Mouse (Mus musculus) E14TG2a.4 (cell line): ENCODE results near the gene Cyp1a1.
"Not testable (repeated sequence)": the region's sequence is repeated elsewhere in the genome, so short reads cannot be mapped to it uniquely, and the experiment has no call there.

ENCODE experiments used
- H3K27me3 ChIP-seq: 2 replicates; pipeline ENCODE4 v1.6.1; 2014; ENCODE audit warnings: low read length, control low read depth; ENCODE audit not compliant: insufficient read depth
- H3K36me3 ChIP-seq: 2 replicates; pipeline ENCODE4 v1.6.1; 2014; ENCODE audit warnings: low read length, control low read depth; ENCODE audit not compliant: insufficient read depth
- H3K4me1 ChIP-seq: replicated peaks from 2 replicates; pipeline ENCODE4 v1.6.1; 2014; ENCODE audit warnings: low read depth, low read length, control low read depth
- H3K4me3 ChIP-seq: replicated peaks from 2 replicates; pipeline ENCODE4 v1.5.1; 2014; ENCODE audit warnings: mild to moderate bottlenecking, low read length
- H3K9me3 ChIP-seq: 2 replicates; pipeline ENCODE4 v1.6.1; 2014; ENCODE audit warnings: low read length, control low read depth
- CTCF ChIP-seq: conservative IDR thresholded peaks from 2 replicates; pipeline ENCODE4 v1.5.1; 2014; ENCODE audit warnings: low read length
- NANOG ChIP-seq: IDR thresholded peaks from 2 replicates; pipeline ENCODE4 v1.6.1; 2014; ENCODE audit warnings: borderline replicate concordance, low read length, mixed read lengths
- POU5F1 ChIP-seq: IDR thresholded peaks from 2 replicates; pipeline ENCODE4 v1.6.1; 2014; ENCODE audit warnings: low read length, borderline replicate concordance

Gene Cyp1a1

GRCm38 (mm10) chr9:57697380-57697779, 9.7 kb downstream of the Cyp1a1 start:
- Histone ChIP-seq H3K36me3 (no peaks in the 10 kb centered on the region), H3K4me1 (peaks cover 31% of the 10 kb centered on the region), H3K9me3 (no peaks in the 10 kb centered on the region), H3K4me3 (peak overlapping the region; percentile 75; the same call in 1 of the 2 replicates), H3K27me3 (peaks cover 75% of the 10 kb centered on the region)
- TF ChIP-seq NANOG (no peak), POU5F1 (no peak), CTCF (no peak)

GRCm38 (mm10) chr9:57698466-57699150, 10.9 kb downstream of the Cyp1a1 start:
- peaks cover 32% of the 10 kb centered on the region for H3K4me1 ChIP-seq
- no peak overlapping the region for H3K4me3 ChIP-seq
- TF ChIP-seq POU5F1, result no peak
- no peak for TF ChIP-seq CTCF
- TF ChIP-seq NANOG, result no peak
- H3K9me3 ChIP-seq, result no peaks in the 10 kb centered on the region
- H3K36me3 ChIP-seq, result no peaks in the 10 kb centered on the region
- H3K27me3 ChIP-seq, result peaks cover 68% of the 10 kb centered on the region

- peaks cover 10% of the 10 kb centered on the region for H3K36me3 ChIP-seq
- H3K4me3 ChIP-seq, result no peak overlapping the region
- H3K4me1 ChIP-seq, result peaks cover 31% of the 10 kb centered on the region
- peaks cover 11% of the 10 kb centered on the region for H3K27me3 ChIP-seq
- H3K9me3 ChIP-seq, result no peaks in the 10 kb centered on the region
- no peak for TF ChIP-seq CTCF
- TF ChIP-seq POU5F1, result no peak
- no peak for TF ChIP-seq NANOG
Observed at GRCm38 (mm10) chr9:57706496-57706895, 18.8 kb downstream of the Cyp1a1 start.

GRCm38 (mm10) chr9:57708068-57708719, 20.5 kb downstream of the Cyp1a1 start, which contains the start of gene Edc3:
Edc3 (plus strand) TSS chr9:57708540.
- peak within 1 kb of the TSS; percentile 95 for H3K4me3 ChIP-seq

GRCm38 (mm10) chr9:57708720-57709274, 21.1 kb downstream of the Cyp1a1 start:
- Histone ChIP-seq H3K4me1 (peaks cover 24% of the 10 kb centered on the region), H3K36me3 (peaks cover 26% of the 10 kb centered on the region), H3K9me3 (no peaks in the 10 kb centered on the region), H3K4me3 (peak overlapping the region; percentile 95), H3K27me3 (peaks cover 5% of the 10 kb centered on the region; the same call in 1 of the 2 replicates)
- TF ChIP-seq NANOG (no peak), CTCF (no peak), POU5F1 (no peak)

More at GRCm38 (mm10) chr9:57708068-57708719, 20.5 kb downstream of the Cyp1a1 start, which contains the start of gene Edc3:
- Histone ChIP-seq H3K4me1 (peaks cover 24% of the 10 kb centered on the region), H3K36me3 (peaks cover 20% of the 10 kb centered on the region), H3K9me3 (no peaks in the 10 kb centered on the region), H3K27me3 (peaks cover 7% of the 10 kb centered on the region; the same call in 1 of the 2 replicates)
- no peak for TF ChIP-seq NANOG
- no peak for TF ChIP-seq CTCF
- no peak for TF ChIP-seq POU5F1

GRCm38 (mm10) chr9:57710214-57710613, 22.5 kb downstream of the Cyp1a1 start:
- peaks cover 41% of the 10 kb centered on the region for H3K36me3 ChIP-seq
- H3K4me3 ChIP-seq, H3K9me3 ChIP-seq, H3K27me3 ChIP-seq: not testable (repeated sequence)
- H3K4me1 ChIP-seq, result peaks cover 24% of the 10 kb centered on the region

GRCm38 (mm10) chr9:57712194-57712593, 24.5 kb downstream of the Cyp1a1 start:
- TF ChIP-seq CTCF (peak; percentile 88), NANOG (no peak), POU5F1 (no peak)
- Histone ChIP-seq H3K4me1 (peaks cover 24% of the 10 kb centered on the region), H3K9me3 (no peaks in the 10 kb centered on the region), H3K4me3 (no peak overlapping the region), H3K27me3 (no peaks in the 10 kb centered on the region), H3K36me3 (peaks cover 60% of the 10 kb centered on the region)

GRCm38 (mm10) chr9:57718408-57718807, 30.7 kb downstream of the Cyp1a1 start:
- H3K27me3 ChIP-seq, result no peaks in the 10 kb centered on the region
- no peak for TF ChIP-seq CTCF
- no peak for TF ChIP-seq POU5F1
- no peak for TF ChIP-seq NANOG
- H3K9me3 ChIP-seq, result no peaks in the 10 kb centered on the region
- no peak overlapping the region for H3K4me3 ChIP-seq
- H3K4me1 ChIP-seq, result no peaks in the 10 kb centered on the region
- H3K36me3 ChIP-seq, result peaks cover 97% of the 10 kb centered on the region
